Mouse (Mus musculus) splenic B cell, adult 2 months (primary cell): ENCODE data around the gene Rab15.
"Not testable (repeated sequence)": the region's sequence is repeated elsewhere in the genome, so short reads cannot be mapped to it uniquely, and the experiment has no call there.

Source experiments
- DNase-seq: peaks from one replicate; pipeline ENCODE4 v3.0.0-alpha.2; 2011; ENCODE audit warnings: low read depth, low spot score
- H3K27me3 ChIP-seq: 2 replicates; pipeline ENCODE4 v1.6.1; 2012; ENCODE audit warnings: mild to moderate bottlenecking, low read length, moderate library complexity, mixed read lengths; ENCODE audit not compliant: control insufficient read depth, poor library complexity, insufficient read depth, severe bottlenecking
- H3K36me3 ChIP-seq: 2 replicates; pipeline ENCODE4 v1.6.1; 2012; ENCODE audit warnings: mild to moderate bottlenecking, low read length, moderate library complexity, mixed read lengths; ENCODE audit not compliant: control insufficient read depth, poor library complexity, insufficient read depth, severe bottlenecking

Gene Rab15

DNA sequence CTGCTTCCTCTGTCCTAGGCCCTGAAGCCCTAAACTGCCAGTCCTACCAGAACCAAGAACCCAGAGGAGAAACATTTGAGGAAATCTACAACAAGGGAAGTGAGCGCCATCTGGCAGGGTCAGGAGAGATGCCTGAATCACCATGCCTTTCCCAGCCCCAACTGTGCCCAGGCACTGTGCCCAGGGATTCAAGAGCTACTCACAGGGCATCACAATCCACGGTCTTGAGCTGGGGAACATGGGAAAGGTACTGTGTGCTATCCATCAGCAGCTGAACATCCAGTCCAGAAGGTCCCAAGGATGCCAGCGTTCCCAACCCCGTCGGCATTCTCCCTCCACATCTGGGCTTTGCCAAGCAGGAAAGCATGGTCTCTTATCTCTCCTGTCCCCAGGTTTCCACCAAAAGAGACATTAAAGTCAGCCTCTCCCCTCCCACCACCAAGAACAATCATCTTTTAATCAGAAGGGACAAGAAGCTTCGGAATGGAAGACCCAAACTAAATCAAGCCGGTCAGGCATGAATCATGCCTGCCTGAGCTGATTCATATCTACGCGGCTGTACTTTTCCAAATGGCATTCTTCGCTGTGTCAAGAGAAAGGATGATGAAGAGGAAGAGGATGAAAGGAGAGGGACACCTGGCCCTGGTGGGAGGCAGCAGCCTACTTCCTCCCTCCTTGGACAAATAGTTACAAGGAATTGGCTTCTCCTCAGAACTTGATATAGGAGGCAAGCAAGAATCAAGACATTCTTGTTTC, 17.5 kb downstream of the Rab15 start:
- Histone ChIP-seq H3K36me3 (no peaks in the 10 kb centered on the region), H3K27me3 (no peaks in the 10 kb centered on the region)
- DNase-seq = no peak

DNA sequence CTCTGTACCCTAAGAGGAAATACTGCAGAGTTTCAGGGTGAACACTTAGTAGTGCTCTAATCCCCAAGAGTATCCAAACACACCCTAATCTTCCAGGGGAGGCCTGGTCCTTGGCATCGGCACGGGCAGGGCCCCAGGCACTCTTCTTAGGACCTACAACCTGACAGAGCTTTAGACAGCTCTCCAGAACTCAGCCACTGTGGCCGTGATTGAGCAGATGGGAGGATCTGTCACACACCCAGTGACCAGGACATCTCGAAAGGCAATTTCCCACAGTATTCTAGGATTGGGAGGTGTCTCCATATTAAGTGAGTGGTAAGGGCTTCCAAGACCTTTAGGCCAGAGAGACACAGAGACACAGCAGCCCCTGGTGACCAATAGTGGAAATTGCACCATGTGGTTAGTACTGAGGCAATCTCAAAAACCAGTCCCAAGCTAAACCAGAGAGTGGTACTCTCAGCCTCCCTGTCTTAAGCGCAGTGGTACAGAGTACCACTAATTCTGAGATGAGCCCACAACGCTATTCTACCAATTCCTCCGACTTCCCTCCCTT, 18.9 kb downstream of the Rab15 start:
- peak; percentile 63 for DNase-seq
- no peaks in the 10 kb centered on the region for H3K36me3 ChIP-seq
- no peaks in the 10 kb centered on the region for H3K27me3 ChIP-seq

DNA sequence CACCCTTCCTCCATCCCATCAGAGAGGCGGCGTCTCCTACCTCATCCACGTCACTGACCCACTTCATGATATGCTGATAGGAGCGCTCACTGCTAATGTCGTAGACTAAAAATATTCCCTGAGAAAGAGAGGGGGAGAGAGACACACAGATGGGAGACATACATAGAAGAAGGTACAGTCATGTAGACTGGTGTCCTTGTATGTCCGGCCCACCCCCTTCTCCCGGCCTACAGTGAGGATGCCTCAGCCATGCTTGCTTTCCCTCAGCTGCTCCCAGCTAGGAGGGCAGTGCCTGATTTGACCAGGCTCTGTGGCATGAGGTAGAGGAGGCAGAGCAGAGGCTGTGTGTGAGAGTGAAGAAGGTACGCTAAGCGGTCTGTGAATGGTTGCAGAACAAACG, 19.7 kb downstream of the Rab15 start:
- Histone ChIP-seq H3K27me3 (no peaks in the 10 kb centered on the region), H3K36me3 (no peaks in the 10 kb centered on the region)
- no peak for DNase-seq

DNA sequence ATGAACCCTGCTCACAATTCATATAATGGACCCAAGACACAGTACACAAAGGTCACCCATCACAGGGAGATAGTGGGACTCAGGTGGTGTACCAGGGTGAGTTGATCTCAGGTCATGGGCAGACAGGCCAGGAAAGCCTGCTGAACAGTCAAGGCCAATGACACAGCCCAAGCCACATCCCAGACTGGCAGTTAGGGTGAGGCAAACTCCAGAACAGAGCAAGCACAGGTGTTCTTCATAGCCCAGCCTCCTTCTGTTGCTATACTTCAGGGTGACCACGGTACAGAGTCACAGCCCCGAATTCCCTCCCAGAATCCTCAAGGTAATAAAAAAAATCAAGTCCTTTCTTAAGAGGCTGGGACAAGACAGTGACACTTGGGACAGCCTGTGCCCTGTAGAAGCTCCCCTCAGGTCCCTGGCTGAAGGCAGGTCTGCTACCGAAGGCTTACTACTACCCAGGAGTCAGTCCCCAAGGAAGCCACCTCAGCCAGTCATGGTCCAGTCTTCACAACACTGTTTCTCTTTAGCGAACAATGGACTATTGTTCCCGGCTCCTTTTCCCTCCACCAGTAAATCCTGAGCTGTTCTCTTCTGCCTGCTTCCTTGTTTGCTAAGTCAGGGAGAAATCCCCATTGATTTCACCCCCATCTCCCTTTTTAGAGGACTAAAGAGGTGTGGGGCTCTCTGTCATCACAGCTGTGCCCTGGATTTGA, 24.5 kb downstream of the Rab15 start:
- Histone ChIP-seq H3K36me3 (no peaks in the 10 kb centered on the region), H3K27me3 (no peaks in the 10 kb centered on the region)
- DNase-seq = no peak

DNA sequence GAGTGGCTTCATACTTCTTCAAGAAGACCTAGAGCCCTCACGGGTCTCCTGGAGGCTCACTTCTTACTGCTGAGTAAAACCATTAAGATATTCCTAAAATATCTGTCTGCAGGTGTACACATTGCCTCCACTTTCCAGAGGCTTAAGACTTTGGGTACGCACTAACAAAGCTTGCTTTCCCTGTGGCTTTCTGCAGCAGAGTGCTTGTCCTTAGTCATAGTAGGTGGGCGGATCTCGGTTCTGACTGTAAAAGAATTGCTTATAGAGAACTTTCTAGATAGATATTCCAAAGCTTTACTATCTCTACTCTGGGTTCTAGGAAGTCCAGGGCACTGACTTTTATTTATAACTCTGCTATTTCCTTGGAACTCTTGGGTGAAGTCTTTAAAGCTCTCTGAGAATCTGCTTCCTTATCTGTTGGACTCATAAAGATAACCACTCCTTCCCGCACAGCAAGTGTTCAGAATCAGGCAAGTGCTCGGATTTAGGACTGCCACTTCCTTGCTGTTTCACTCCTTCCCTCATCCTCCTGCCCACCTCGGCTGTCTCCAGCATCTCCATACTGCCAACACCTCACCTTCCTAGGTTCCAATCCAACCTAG, 25.7 kb downstream of the Rab15 start:
- no peaks in the 10 kb centered on the region for H3K36me3 ChIP-seq

DNA sequence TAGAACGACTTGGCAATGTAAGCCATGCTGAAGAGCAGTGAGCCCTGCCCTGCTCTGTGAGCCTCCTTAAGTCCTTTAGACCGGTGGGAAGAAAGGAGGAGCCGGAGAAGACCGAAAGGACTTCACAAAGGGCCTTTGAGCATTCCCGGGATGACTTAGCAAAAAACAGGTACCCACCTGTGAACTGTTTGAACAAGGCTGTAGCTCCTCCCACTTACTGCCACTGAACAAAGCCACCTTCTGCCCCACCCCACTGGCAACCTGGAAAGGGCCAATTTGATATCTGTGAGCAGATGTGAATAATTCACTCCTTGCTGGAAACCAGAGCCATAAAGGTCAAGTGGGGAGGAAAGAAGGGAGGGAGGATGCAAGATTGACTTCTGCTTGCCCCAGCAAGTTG, 27.4 kb downstream of the Rab15 start, which contains the start of gene Gpx2:
Gpx2 (minus strand) TSS at position 205 of the 400 bp plus-strand sequence.
- DNase-seq = no peak
- Histone ChIP-seq H3K36me3 (no peaks in the 10 kb centered on the region), H3K27me3 (no peaks in the 10 kb centered on the region)

More for the DNA sequence above, 25.7 kb downstream of the Rab15 start:
- H3K27me3 ChIP-seq = no peaks in the 10 kb centered on the region
- no peak for DNase-seq

DNA sequence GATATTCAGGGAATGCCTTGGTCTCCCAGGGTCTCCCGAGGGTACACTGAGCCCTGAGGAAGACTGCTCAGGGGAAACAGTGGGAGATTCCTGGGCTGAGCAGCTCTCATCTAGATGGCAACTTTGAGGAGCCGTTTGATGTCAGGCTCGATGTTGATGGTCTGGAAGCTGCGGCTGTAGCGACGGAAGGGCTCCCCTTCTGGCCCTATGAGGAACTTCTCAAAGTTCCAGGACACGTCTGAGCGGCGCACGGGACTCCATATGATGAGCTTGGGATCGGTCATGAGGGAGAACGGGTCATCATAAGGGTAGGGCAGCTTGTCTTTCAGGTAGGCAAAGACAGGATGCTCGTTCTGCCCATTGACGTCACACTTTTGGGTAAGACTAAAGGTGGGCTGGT, 30.2 kb downstream of the Rab15 start:
- not testable (repeated sequence) for DNase-seq, H3K27me3 ChIP-seq, H3K36me3 ChIP-seq

DNA sequence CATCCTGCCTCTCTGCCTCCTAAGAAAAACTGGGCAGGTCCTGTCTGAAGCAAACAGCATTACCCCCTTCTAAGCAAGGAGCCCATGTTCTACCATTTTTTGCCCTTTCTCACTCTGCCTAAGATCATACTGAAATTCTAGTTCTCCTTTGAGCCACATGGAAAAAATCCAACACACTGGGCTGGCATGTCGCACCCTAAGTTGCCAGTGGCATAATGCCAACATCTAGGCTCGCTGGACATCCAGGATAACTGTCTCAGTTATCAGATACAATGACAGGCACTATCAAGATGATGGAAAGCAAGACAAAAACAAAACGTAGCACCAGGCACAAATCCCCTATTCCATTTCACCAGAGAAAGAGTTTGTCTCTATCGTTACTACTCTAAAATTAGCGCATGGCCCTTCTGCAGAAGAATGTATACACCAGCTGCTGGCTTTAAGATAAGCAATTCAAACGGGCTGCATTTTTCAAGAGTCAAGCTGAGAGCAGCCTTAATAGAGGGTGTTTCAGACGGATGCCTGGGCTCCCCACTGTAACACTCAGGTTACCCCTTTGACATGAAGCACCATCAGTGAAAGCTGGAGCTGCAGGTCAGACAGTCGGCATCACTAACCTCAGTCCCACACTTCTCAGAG, 32.1 kb downstream of the Rab15 start:
- no peak for DNase-seq
- Histone ChIP-seq H3K27me3 (no peaks in the 10 kb centered on the region), H3K36me3 (no peaks in the 10 kb centered on the region)

DNA sequence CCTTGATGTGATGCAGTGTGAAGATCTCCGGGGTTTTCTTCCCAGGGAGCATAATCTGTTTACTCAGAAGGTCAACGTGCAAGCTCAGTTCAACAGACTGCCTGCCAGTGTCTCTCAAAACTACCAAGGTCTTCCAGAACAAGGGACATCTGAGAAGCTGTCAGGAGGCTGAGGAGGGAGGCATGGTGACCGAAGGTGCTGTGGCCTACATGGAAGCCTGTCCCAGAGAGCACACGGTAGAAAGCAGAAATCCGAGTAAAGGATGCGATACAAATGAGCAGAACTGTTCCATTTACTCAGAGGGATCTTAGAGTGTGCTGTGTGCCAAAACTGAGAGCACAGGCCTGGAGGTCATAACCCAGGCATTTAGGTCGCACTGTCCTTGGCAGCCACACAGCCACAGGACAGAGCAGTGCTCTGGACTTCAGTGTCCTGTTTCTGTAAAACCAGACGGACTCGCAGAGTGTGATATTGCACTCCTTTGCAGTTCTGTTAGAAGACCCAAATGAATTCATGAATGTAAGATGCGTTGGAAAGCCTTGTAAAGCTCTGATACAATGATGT, 38.6 kb downstream of the Rab15 start:
- Histone ChIP-seq H3K36me3 (peaks cover 4% of the 10 kb centered on the region; the same call in 1 of the 2 replicates), H3K27me3 (no peaks in the 10 kb centered on the region)
- no peak for DNase-seq

DNA sequence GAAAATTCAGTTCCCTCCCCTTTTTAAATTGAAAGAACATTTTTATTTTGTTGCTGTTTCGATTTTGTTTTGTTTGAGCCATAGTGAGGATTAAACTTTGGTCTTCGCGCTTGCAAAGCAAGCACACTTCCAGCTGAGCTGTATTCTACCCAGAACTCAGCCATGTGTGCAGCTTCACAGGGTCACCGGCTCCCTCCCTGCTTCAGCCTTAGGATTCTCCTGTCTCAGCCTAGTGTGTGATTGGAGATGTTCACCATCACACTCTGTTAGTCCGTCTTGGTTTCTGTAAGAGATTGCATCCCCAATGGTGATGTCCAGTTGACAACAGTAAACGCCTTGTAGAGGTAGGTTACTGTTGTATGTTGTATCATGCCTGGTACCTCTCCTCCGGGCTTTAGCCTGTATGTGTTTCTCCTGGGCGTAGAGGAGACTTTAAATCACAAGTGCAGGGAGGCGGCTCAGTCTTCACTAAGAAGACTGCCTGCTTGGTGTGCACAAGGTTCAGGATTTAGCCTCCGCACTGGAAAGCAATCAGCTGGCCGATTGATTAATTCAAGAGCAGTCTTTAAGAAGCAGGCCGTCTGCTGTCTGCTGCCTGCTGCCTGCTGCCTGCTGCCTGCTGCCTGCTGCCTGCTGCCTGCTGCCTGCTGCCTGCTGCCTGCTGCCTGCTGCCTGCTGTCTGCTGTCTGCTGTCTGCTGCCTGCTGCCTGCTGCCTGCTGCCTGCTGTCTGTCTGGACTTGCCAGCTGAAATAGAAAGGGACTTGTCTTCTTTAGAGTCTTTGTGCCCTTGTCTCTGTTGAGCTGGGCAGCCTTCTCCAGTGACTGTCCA, 41.9 kb downstream of the Rab15 start:
- H3K27me3 ChIP-seq = no peaks in the 10 kb centered on the region
- DNase-seq = no peak
- H3K36me3 ChIP-seq = peaks cover 5% of the 10 kb centered on the region; the same call in 1 of the 2 replicates

DNA sequence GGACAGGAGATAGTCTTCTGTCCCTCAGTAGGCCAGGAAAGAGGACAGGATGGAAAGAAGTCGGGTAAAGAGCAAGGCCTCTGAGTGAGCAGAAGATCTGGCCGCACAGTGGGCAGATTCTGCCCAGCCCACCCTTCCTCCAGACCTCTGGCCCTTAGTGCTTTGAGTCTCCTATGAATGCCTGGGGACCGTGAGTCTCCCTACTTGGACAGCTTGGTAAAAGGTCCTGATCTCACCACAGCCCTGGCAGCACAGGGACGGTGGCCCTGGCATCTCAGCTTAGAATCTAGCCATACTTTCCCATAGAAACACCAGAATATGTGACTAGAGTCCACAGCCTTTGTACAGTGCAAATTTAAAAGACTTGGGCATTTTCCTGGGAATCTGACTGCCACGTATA, 42.8 kb downstream of the Rab15 start:
- H3K27me3 ChIP-seq = no peaks in the 10 kb centered on the region
- no peak for DNase-seq
- peaks cover 9% of the 10 kb centered on the region; the same call in 1 of the 2 replicates for H3K36me3 ChIP-seq

DNA sequence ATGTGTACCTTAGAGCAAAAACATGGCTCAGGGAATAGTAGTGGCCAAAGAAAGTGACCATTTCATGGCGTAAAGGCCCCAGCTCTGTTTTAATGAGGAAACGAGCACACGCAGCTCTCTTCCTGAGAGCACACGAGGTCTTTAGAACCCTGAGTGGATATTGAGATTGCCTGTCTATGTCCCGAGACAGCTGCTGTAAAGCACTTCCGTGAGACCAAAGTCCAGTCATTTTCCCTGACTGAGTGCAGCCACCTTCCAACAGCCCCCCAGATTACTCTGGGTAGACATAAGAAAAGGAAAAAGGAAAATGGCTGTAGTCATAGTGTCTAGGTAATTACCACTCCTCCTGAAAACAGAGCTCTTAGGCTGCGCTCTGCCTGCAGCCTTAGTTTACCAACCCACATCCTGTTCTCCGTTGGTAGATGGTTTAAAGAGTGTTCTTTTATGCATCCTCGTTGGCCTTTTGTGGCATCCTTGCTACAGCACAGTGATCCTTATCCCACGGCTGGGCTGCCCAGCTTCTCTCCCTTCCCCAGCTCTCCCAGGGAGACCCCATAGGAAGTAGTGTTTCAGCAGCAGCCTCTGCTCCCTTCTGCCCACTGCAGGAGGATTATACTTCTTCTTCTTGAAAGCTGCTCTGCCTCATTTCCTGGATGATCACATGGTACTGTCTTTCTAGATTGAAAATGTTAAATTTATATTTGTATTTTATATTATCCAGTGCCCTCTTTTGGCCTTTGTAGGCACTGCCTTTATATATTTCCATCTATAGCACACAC, 44.2 kb downstream of the Rab15 start:
- H3K27me3 ChIP-seq = no peaks in the 10 kb centered on the region
- DNase-seq = peak; percentile 32
- peaks cover 9% of the 10 kb centered on the region; the same call in 1 of the 2 replicates for H3K36me3 ChIP-seq

DNA sequence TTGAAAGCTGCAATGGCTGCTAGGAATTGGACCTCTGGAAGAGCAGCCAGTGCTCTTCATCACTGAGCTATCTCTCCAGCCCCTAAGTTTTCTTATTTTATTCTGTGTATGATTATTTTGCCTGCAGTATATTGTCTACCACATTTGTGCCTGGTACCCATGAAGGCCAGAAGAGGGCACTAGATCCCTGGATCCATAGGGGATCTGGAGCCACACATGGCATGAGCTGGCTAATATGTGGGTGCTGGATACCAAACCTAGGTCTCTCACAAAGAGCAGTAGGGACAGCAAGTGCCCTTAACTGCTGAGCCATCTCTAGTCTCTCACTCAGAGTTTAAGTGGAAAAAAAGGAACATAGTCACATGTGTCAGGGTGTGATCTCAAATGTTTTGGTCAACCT, 44.9 kb downstream of the Rab15 start:
- DNase-seq = no peak
- no peaks in the 10 kb centered on the region for H3K27me3 ChIP-seq

More for the DNA sequence above, 44.9 kb downstream of the Rab15 start:
- peaks cover 9% of the 10 kb centered on the region; the same call in 1 of the 2 replicates for H3K36me3 ChIP-seq
